In the genomic region with DNA sequence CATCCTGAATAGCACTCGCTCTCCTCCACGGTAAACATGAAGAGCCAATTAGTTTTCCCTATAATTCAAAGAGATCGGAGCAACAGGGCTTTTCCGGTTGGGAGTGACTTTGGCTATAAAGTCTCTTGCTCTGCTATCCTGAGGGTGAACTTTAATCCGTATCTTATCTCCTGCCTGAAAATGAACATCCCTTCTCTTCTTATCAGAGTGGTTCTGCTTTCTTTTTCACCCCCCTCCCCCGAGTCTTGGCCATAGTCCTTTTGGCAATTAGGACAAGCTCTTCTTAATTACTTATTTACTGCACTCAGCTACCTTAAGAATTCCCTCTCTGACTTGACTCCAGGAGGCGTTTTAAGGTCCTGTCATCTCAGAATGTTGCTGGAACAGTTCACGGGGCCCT, we compare ENCODE assay signal across 29 mouse cellular contexts. TPM values are rescaled to one million over a fixed set of nuclear protein-coding genes. Genes with fewer than 3 reads are reported as not detected.
DNase-seq lines count a peak whose midpoint lies in the region; ATAC-seq and TF ChIP-seq lines count a peak whose summit lies in the region.
"Had no signal": no experiment of that assay in that cellular context is flagged by ENCODE, and none has a peak within 500 bp of the region (broad histone marks: within the 10 kb centered on the region; RNA-seq: fewer than 3 reads in every experiment).

No protein-coding gene starts in this region.

- ATAC-seq in kidney, embryonic 14.5 days (ENCODE audit: low FRiP score, low TSS enrichment): peak; percentile 36; the same call in 1 of the 2 replicates
- peak; percentile 61 for ATAC-seq in intestine, embryonic 15.5 days
- no peak for ATAC-seq in intestine, postnatal 0 days
- ATAC-seq: activated CD4-positive, CD25-positive, alpha-beta regulatory T cell, adult 4 months; CD4-positive, CD25-positive, alpha-beta regulatory T cell, adult 4 months; forebrain, embryonic 15.5 days; hindbrain, embryonic 16.5 days had no signal

- no peak overlapping the region for H3K27ac ChIP-seq in kidney, embryonic 14.5 days (ENCODE audit: low read depth, low read length)
- no peak overlapping the region for H3K27ac ChIP-seq in intestine, embryonic 15.5 days
- H3K27ac ChIP-seq in intestine, postnatal 0 days (ENCODE audit: low read depth, low read length): no peak overlapping the region
- H3K27ac ChIP-seq: embryonic facial prominence, embryonic 10.5 days; embryonic facial prominence, embryonic 13.5 days; forebrain, embryonic 12.5 days; forebrain, embryonic 15.5 days; hindbrain, embryonic 10.5 days; hindbrain, embryonic 13.5 days had no signal

- intact Hi-C loops in heart, postnatal 10 days (cut with DNase I): no loop called here

- no peak overlapping the region for H3K4me2 ChIP-seq in kidney, embryonic 14.5 days (replicated peaks; ENCODE audit: low read depth, low read length)
- no peak overlapping the region for H3K4me2 ChIP-seq in intestine, embryonic 15.5 days (replicated peaks)
- H3K4me2 ChIP-seq in intestine, postnatal 0 days (replicated peaks; ENCODE audit: low read depth): peak overlapping the region; percentile 32
- H3K4me2 ChIP-seq: embryonic facial prominence, embryonic 13.5 days; forebrain, embryonic 12.5 days; forebrain, embryonic 15.5 days; heart, embryonic 11.5 days; hindbrain, embryonic 13.5 days had no signal

- H3K27me3 ChIP-seq in kidney, embryonic 14.5 days (ENCODE audit: control insufficient read depth, insufficient read depth, low read length): no peaks in the 10 kb centered on the region
- no peaks in the 10 kb centered on the region for H3K27me3 ChIP-seq in intestine, embryonic 15.5 days (replicated peaks)
- no peaks in the 10 kb centered on the region for H3K27me3 ChIP-seq in intestine, postnatal 0 days (replicated peaks; ENCODE audit: control insufficient read depth, insufficient read depth, low read length)
- H3K27me3 ChIP-seq: forebrain, embryonic 12.5 days; forebrain, embryonic 15.5 days; hindbrain, embryonic 13.5 days had no signal

- H3K36me3 ChIP-seq in kidney, embryonic 14.5 days (ENCODE audit: control insufficient read depth, insufficient read depth, low read length): no peaks in the 10 kb centered on the region
- no peaks in the 10 kb centered on the region for H3K36me3 ChIP-seq in intestine, embryonic 15.5 days
- H3K36me3 ChIP-seq in intestine, postnatal 0 days (ENCODE audit: control insufficient read depth, insufficient read depth): no peaks in the 10 kb centered on the region
- H3K36me3 ChIP-seq: embryonic facial prominence, embryonic 10.5 days; embryonic facial prominence, embryonic 13.5 days; forebrain, embryonic 12.5 days; forebrain, embryonic 15.5 days; hindbrain, embryonic 10.5 days; hindbrain, embryonic 13.5 days had no signal

- TF ChIP-seq CTCF in intestine, postnatal 0 days (IDR thresholded peaks at IDR 0.05; ENCODE audit: low read depth): no peak

- H3K9me3 ChIP-seq in kidney, embryonic 14.5 days (ENCODE audit: control insufficient read depth, low read length): no peaks in the 10 kb centered on the region
- H3K9me3 ChIP-seq in intestine, embryonic 15.5 days: no peaks in the 10 kb centered on the region
- no peaks in the 10 kb centered on the region for H3K9me3 ChIP-seq in intestine, postnatal 0 days (ENCODE audit: control insufficient read depth)
- H3K9me3 ChIP-seq: embryonic facial prominence, embryonic 10.5 days; embryonic facial prominence, embryonic 13.5 days; forebrain, embryonic 12.5 days; forebrain, embryonic 15.5 days; hindbrain, embryonic 10.5 days; hindbrain, embryonic 13.5 days had no signal

- no peak for DNase-seq in kidney, postnatal 4 days
- DNase-seq in urinary bladder, postnatal 10 days (ENCODE audit: low spot score): no peak
- no peak for DNase-seq in heart, postnatal 10 days
- DNase-seq: adrenal gland, adult 8-10 months; adrenal gland, postnatal 25 days; cerebellum, adult 11-12 months; cerebellum, adult 8-10 months; cerebellum, postnatal 10 days; cerebellum, postnatal 36 days; embryo, embryonic 11 days; gastrocnemius, postnatal 10 days; gastrocnemius, postnatal 36 days; heart, postnatal 36 days had no signal

- 9% methylated on average over 8 of the region's 8 CpGs for WGBS in kidney, embryonic 14.5 days
- WGBS in intestine, embryonic 15.5 days: 25% methylated on average over 8 of the region's 8 CpGs
- 19% methylated on average over 8 of the region's 8 CpGs for WGBS in intestine, postnatal 0 days

- H3K4me3 ChIP-seq in kidney, embryonic 14.5 days (ENCODE audit: low read length): no peak overlapping the region
- H3K4me3 ChIP-seq in intestine, embryonic 15.5 days (replicated peaks): no peak overlapping the region
- H3K4me3 ChIP-seq in intestine, postnatal 0 days (ENCODE audit: low read depth, low read length): no peak overlapping the region
- H3K4me3 ChIP-seq: embryonic facial prominence, embryonic 10.5 days; embryonic facial prominence, embryonic 13.5 days; erythroblast, embryonic 14.5 days; forebrain, embryonic 12.5 days; forebrain, embryonic 15.5 days; hindbrain, embryonic 10.5 days; hindbrain, embryonic 13.5 days had no signal

- H3K9ac ChIP-seq in kidney, embryonic 14.5 days (ENCODE audit: low read depth, low read length): no peak overlapping the region
- H3K9ac ChIP-seq in intestine, embryonic 15.5 days: no peak overlapping the region
- H3K9ac ChIP-seq in intestine, postnatal 0 days (ENCODE audit: low read depth, low read length): no peak overlapping the region
- H3K9ac ChIP-seq: embryonic facial prominence, embryonic 13.5 days; forebrain, embryonic 12.5 days; forebrain, embryonic 15.5 days; hindbrain, embryonic 13.5 days had no signal

- peaks cover 12% of the 10 kb centered on the region; the same call in 1 of the 2 replicates for H3K4me1 ChIP-seq in kidney, embryonic 14.5 days (ENCODE audit: control insufficient read depth, insufficient read depth, low read length)
- H3K4me1 ChIP-seq in intestine, embryonic 15.5 days (replicated peaks): 0 out of 2 replicates have a peak, but pooled peaks cover 7% of the 10 kb centered on the region
- H3K4me1 ChIP-seq in intestine, postnatal 0 days (replicated peaks; ENCODE audit: control insufficient read depth, insufficient read depth, low read length): no peaks in the 10 kb centered on the region
- H3K4me1 ChIP-seq: forebrain, embryonic 12.5 days; forebrain, embryonic 15.5 days; hindbrain, embryonic 10.5 days; hindbrain, embryonic 13.5 days had no signal

RNA-seq across cellular contexts. Expression of a gene that starts 8.2 kb away (rescaled TPM):
- 0.89 and 1.4 TPM in 2 replicates for polyA plus RNA-seq in kidney, embryonic 14.5 days (2014; fragmentation: Nextera tagmentation; extraction: Ambion mirVana)
- 1.0 and 1.7 TPM in 2 replicates for polyA plus RNA-seq in intestine, embryonic 15.5 days (2015; fragmentation: Nextera tagmentation; extraction: Ambion mirVana)
- polyA plus RNA-seq in intestine, postnatal 0 days (2015; fragmentation: Nextera tagmentation; extraction: Ambion mirVana): 0.26 and 0.55 TPM in 2 replicates
- 1 to 10 TPM in 1 of 2 experiments, under 1 TPM in 1; 0.98 to 1.1 TPM for total RNA-seq in heart, postnatal 10 days (2021)
- total RNA-seq: gastrocnemius, postnatal 10 days; gastrocnemius, postnatal 36 days had no signal
- polyA plus RNA-seq: activated CD4-positive, CD25-positive, alpha-beta regulatory T cell, adult 4 months; C2C12; CD4-positive, CD25-positive, alpha-beta regulatory T cell, adult 4 months; cortical plate, adult 2 months; erythroblast, embryonic 14.5 days; forebrain, embryonic 12.5 days; forebrain, embryonic 15.5 days had no signal
